Mouse (Mus musculus) ES-E14 (cell line): ENCODE data around the gene Ankrd39. TPM values are rescaled to one million over a fixed set of nuclear protein-coding genes. Genes with fewer than 3 reads are reported as not detected.

Experiments
- DNase-seq: peaks from one replicate; pipeline ENCODE4 v3.0.0-alpha.2; 2013; ENCODE audit warnings: low read depth, low spot score
- H3K27ac ChIP-seq: 2 replicates; pipeline ENCODE4 v1.5.1; 2012; ENCODE audit warnings: low read depth, mild to moderate bottlenecking, low read length, moderate library complexity, mixed read lengths; ENCODE audit not compliant: poor library complexity, insufficient read depth, severe bottlenecking
- H3K36me3 ChIP-seq: 2 replicates; pipeline ENCODE4 v1.6.1; 2012; ENCODE audit warnings: mild to moderate bottlenecking, low read length, moderate library complexity, mixed read lengths; ENCODE audit not compliant: control insufficient read depth, poor library complexity, insufficient read depth, severe bottlenecking
- H3K4me1 ChIP-seq, 2 experiments: fragments of 150-350 bp in 1 of 2; sonication (generic) in 1 of 2; 2 replicates each; pipeline ENCODE4 v1.6.1; 2012; ENCODE audit warnings: low read length in 2 of 2, mild to moderate bottlenecking in 1 of 2, mixed read lengths in 1 of 2; ENCODE audit not compliant: control insufficient read depth in 2 of 2, insufficient read depth in 2 of 2, poor library complexity in 1 of 2
- H3K4me3 ChIP-seq, 2 experiments: fragments of 150-350 bp in 1 of 2; sonication (generic) in 1 of 2; 2 replicates each; pipeline ENCODE4 v1.5.1; 2012; ENCODE audit warnings: low read length in 2 of 2, low read depth in 1 of 2, mild to moderate bottlenecking in 1 of 2, mixed read lengths in 1 of 2; ENCODE audit not compliant: insufficient read depth in 1 of 2, poor library complexity in 1 of 2, severe bottlenecking in 1 of 2
- H3K9ac ChIP-seq: 2 replicates; pipeline ENCODE4 v1.6.1; 2012; ENCODE audit warnings: low read depth, mild to moderate bottlenecking, low read length, mixed read lengths; ENCODE audit not compliant: poor library complexity, insufficient read depth, severe bottlenecking
- H3K9me3 ChIP-seq: fragments of 150-350 bp; sonication (generic); 2 replicates; pipeline ENCODE4 v1.6.1; 2012; ENCODE audit warnings: low read depth, mild to moderate bottlenecking, low read length; ENCODE audit not compliant: control insufficient read depth, insufficient read depth
- CHD2 ChIP-seq: IDR thresholded peaks from 2 replicates; pipeline ENCODE4 v1.6.1; 2014; ENCODE audit warnings: mild to moderate bottlenecking, low read depth, low read length, inconsistent platforms
- HCFC1 ChIP-seq: IDR thresholded peaks from 2 replicates; pipeline ENCODE4 v1.6.1; 2012; ENCODE audit warnings: low read length, inconsistent platforms, borderline replicate concordance; ENCODE audit not compliant: insufficient read depth
- MAFK ChIP-seq: IDR thresholded peaks from 2 replicates; pipeline ENCODE4 v1.6.1; 2014; ENCODE audit warnings: mild to moderate bottlenecking, low read depth, low read length, inconsistent platforms; ENCODE audit not compliant: insufficient read depth
- ZC3H11A ChIP-seq: IDR thresholded peaks from 2 replicates; pipeline ENCODE4 v1.6.1; 2012; ENCODE audit warnings: low read depth, mild to moderate bottlenecking, inconsistent platforms, low read length, borderline replicate concordance
- ZNF384 ChIP-seq: IDR thresholded peaks from 2 replicates; pipeline ENCODE4 v1.6.1; 2012; ENCODE audit warnings: low read depth, low read length, inconsistent platforms
- in situ Hi-C, 2 experiments: fragments of 600-800 bp; cut with MboI; formaldehyde crosslinking; loops; one replicate each; pipeline ENCODE4 v1.15.1; 2025; ENCODE audit warnings: low sequenced_read_pairs in 2 of 2, inconsistent platforms in 1 of 2; ENCODE audit not compliant: unreplicated experiment in 2 of 2
- total RNA-seq: library from RNA; depleted of rRNA; stranded (reverse); fragments of 300-350 nt; gene quantifications from 2 replicates; pipeline ENCODE4 v1.2.3, GENCODE M21; 2012

The Ankrd39 gene
- total RNA-seq, 1 experiment, result 11.3 TPM

DNA sequence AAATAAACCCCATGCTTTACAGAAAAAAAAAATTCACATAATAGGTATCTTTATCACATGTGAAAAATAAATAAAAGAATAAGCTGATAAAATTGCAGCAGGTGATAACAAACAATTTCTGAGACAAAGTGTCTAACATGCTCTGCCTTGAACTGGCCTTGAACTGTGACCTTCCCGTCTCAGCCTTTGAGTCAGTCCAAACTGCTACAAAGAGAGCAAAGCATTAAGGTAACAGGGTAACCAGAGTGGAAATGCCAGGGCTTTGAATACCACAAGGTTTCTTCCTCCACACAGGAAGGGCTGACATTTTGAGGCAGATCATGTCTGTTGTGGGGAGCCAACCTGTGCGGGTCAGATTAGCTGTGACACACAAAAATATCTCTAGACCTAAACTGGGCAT, 1.9 kb downstream of the Ankrd39 start:
- H3K4me1 ChIP-seq, result peaks cover 2 to 7% of the 10 kb centered on the region in 2 experiments; a peak in 1 of 4 replicates
- in situ Hi-C loops, result loop anchor here in 1 of 2 experiments (5.0 kb wide), 1 partner anchor 77 kb away; no protein-coding TSS in a partner anchor
- no peak for DNase-seq
- no peak overlapping the region for H3K4me3 ChIP-seq
- no peaks in the 10 kb centered on the region for H3K9me3 ChIP-seq
- no peak overlapping the region for H3K9ac ChIP-seq
- TF ChIP-seq ZNF384 (no peak), ZC3H11A (no peak), MAFK (no peak), CHD2 (no peak), HCFC1 (no peak)
- no peak overlapping the region for H3K27ac ChIP-seq
- peaks cover 26% of the 10 kb centered on the region; the same call in 1 of the 2 replicates for H3K36me3 ChIP-seq

DNA sequence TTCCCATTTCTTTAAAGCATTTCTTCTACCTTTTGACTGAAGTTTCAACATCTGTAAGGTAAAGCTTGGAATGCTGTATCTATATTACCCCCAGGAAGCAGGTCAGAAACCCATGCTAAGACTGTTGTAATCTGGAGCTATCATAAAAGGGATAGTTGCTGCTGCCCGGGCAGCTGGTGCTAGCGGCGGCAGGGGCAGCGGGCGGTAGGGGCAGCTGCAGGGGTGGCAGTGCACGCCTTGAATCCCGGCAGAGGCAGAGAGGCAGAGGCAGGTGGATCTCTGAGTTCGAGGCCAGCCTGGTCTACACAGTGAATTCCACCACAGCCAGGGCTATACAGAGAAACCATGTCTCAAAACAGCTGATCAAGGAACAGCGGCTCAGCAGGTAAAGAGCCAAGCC, 4.3 kb downstream of the Ankrd39 start:
- in situ Hi-C loops, result no loop called here
- Histone ChIP-seq H3K9me3 (no peaks in the 10 kb centered on the region), H3K9ac (no peak overlapping the region), H3K27ac (no peak overlapping the region), H3K4me1 (peaks cover 2 to 6% of the 10 kb centered on the region in 2 experiments; a peak in 1 of 4 replicates), H3K4me3 (no peak overlapping the region), H3K36me3 (peaks cover 16% of the 10 kb centered on the region; the same call in 1 of the 2 replicates)
- DNase-seq, result no peak
- TF ChIP-seq ZC3H11A (no peak), HCFC1 (no peak), CHD2 (no peak), MAFK (no peak), ZNF384 (no peak)

DNA sequence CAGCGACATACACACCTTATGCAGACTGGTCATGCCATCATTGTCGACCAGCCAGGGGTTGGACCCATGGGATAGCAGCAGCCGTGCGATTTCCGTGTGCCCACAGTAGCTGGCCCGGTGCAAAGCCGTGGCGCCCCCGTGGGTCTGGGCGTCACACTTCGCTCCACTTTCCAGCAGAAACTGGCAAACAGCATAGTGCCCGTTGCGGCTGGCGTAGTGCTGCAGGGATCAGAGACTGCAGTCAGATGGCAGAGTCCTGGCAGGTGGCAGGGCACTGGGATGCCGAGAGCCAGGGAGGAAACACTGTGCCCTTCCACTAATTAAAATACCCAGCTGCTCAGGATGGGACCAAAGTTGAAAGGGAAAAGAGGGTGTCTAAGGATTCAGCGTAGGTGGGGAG, 5.4 kb downstream of the Ankrd39 start:
- no peak for TF ChIP-seq ZC3H11A
- no peak for TF ChIP-seq CHD2
- no peak for TF ChIP-seq ZNF384
- no peak for TF ChIP-seq HCFC1
- Histone ChIP-seq H3K27ac (no peak overlapping the region), H3K4me1 (peaks cover 2% of the 10 kb centered on the region in 2 experiments; a peak in 1 of 4 replicates), H3K9ac (no peak overlapping the region), H3K36me3 (peaks cover 16% of the 10 kb centered on the region; the same call in 1 of the 2 replicates), H3K9me3 (no peaks in the 10 kb centered on the region), H3K4me3 (no peak overlapping the region)
- no peak for DNase-seq
- in situ Hi-C loops, result no loop called here

DNA sequence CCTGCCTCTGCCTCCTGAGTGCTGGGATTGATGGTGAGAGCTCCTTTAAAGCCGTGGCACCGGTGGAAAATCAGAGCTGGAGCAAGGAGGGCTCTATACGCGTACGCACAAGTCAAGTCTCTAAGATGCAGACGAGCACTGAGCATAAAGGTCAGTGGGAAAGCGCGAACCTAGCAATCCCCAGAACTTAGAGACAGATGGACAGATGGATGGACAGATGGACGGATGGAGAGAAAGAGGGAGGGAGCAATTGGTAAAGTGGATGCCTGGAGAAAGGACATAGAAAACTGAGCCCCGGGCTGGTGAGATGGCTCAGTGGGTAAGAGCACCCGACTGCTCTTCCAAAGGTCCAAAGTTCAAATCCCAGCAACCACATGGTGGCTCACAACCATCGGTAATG, 6.4 kb downstream of the Ankrd39 start:
- in situ Hi-C loops, result no loop called here

DNA sequence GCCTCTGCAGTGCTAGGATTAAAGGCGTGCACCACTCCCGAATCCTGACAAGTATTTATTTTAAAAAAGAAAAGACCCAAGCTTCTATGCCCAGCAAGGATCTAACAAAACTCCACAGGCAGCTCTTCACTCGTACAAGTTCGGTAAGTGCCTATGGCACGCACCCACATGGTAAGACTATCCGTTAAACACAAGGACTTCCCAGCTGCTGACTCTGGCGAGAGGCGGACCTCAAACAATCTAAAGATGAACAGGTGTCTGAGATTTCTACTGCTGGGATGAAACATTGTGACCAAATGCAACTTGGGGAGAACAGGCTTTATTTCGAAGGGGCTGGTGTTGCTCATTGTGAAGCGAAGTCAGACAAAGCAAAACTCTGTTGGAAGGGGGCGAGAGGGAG, 7.1 kb downstream of the Ankrd39 start:
- Histone ChIP-seq H3K4me3 (no peak overlapping the region), H3K4me1 (peaks cover 0 to 2% of the 10 kb centered on the region in 2 experiments; a peak in 1 of 4 replicates), H3K9ac (no peak overlapping the region), H3K36me3 (peaks cover 16% of the 10 kb centered on the region; the same call in 1 of the 2 replicates), H3K27ac (no peak overlapping the region), H3K9me3 (no peaks in the 10 kb centered on the region)
- DNase-seq, result no peak
- in situ Hi-C loops, result no loop called here
- TF ChIP-seq ZNF384 (no peak), ZC3H11A (no peak)

More for the DNA sequence above, 6.4 kb downstream of the Ankrd39 start:
- no peak for TF ChIP-seq ZC3H11A
- Histone ChIP-seq H3K4me3 (no peak overlapping the region), H3K9ac (no peak overlapping the region), H3K9me3 (no peaks in the 10 kb centered on the region), H3K36me3 (peaks cover 16% of the 10 kb centered on the region; the same call in 1 of the 2 replicates), H3K27ac (no peak overlapping the region; the same call in 1 of the 2 replicates), H3K4me1 (peaks cover 2% of the 10 kb centered on the region in 2 experiments; a peak in 1 of 4 replicates)
- no peak for DNase-seq
